Mouse (Mus musculus) CD4-positive, CD25-positive, alpha-beta regulatory T cell (primary cell): ENCODE data around the gene Rab37. TPM values are rescaled to one million over a fixed set of nuclear protein-coding genes. Genes with fewer than 3 reads are reported as not detected.

Source experiments
- polyA plus RNA-seq: library from polyadenylated mRNA; unstranded; fragments of 100-300 nt; shearing (Covaris generic); gene quantifications from one replicate; pipeline ENCODE4 v1.2.1, GENCODE M21; 2017

Gene Rab37
- polyA plus RNA-seq = 206 TPM

GRCm38 (mm10) chr11:115091362-115091901 lies at the start of gene Rab37:
Rab37 (plus strand) TSS chr11:115091431.

DNA sequence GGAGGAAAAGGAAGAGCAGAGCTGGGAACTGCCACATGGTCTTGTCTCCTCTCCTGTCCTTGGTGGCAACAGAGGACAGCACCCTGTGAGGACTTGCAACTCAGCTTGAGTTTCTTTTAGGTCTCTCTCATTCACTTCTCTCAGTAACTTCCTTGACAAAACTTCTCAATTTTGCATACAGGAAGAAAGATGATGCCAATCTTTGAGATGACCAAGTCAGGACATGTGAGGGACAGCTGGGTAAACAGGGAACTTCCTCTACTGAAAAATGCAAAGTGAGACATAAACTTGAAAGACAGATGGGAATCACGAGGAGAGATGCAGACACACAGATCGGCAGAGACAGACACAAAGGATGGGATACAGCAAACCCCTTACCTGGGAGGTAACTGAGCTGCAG lies 43.0 kb upstream of the Rab37 start, which contains the start of gene Cd300ld3:
TSS of gene Cd300ld3 (minus strand) at position 151 of the 400 bp plus-strand sequence.

DNA sequence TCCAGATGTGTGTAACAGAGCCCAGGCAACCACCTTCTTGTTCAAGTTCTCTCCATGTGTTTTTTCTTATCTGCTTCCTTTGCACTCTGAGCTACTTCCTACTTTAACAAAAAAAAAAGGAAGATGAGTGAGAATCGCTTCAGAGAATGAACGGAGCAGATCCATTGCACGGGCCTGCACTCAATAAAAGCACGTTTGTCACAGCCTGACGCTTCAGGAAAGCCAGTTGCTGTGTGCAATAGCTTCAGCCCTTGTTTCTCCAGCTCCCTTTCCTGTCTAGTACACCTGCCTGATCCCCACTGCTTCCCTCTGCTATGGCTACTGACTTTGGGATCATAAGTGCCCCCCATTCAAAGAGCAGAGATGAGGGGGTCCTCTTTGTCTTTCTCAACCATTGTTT lies 29.2 kb upstream of the Rab37 start, which contains the start of gene Cd300e:
TSS of gene Cd300e (minus strand) at position 101 of the 400 bp plus-strand sequence.

DNA sequence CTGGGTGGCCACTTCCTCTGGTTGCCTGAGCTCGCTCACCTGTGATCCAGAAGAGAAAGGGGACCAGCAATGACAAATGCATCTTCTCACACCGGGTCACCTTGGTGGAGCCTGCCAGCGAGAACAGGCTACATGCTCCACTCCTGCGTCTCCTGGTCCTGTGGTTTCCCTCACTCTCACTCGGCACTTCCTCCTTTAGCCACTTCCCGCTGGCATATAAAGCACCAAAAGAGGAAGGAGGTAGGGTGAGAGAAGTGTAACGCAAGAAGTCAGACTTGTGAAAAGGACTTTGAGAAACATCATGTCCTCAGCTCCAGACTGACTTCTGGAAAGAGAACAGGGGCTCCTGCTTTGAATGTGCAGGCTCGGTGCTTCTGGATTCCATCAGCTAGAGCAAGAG lies 42.6 kb downstream of the Rab37 start, which contains the start of gene Cd300lf:
TSS of gene Cd300lf (minus strand) at position 193 of the 400 bp plus-strand sequence.

DNA sequence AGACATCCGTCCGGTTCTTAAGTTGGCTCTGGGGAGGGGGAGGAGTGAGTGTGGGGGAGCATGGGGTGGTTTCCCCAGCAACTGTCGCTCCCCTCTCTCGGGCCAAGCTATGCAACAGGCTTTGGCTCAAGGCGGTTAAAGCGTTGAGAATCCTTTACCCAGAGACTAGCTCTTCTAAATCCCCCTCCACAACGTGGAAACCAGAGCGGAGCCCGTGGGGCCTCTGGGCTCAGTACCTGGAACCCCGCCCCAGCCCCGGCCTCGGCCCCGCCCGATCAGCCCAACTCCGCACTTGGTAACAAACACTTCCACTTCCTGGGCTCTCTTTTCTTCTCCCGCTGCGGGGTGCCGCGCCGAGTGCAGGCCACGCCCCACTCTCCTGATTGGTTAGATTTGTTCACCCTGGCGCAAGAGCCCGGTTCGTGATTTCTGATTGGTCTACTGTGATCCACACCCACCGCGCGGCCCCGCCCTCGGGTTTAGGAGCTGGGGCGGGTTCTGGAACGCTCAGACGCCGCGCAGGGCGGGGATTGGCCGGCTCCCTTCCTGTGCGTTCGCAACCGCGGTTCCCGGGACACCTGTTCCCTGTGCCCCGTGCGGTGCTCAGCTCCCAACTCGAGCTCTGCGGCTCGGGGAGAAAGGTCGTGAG lies 71.7 kb downstream of the Rab37 start, which contains the start of gene Slc9a3r1:
TSS of gene Slc9a3r1 (plus strand) at position 510 of the 649 bp plus-strand sequence.

DNA sequence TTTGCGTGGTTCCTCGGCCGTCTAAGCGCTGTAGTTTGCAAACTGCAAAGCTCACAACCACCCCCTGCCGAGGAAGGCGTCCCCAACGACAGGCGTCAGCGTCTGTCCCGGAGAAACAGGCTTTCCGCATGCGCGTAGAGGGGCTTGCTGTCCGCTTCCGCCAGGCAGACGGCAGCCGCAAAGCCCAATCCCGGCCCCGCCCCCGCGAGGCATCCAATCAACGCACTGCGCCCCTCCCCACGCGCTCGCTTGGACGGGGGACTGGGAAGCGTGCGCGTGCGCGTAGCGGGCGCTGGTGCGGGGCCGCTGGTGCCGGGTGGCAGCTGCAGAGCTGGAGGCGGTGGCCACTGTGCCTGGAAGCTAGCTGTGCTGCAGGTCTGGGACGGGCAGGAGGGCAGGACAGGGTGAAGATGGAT lies 96.0 kb downstream of the Rab37 start, which contains the start of gene Tmem104:
TSS of gene Tmem104 (plus strand) at position 264 of the 416 bp plus-strand sequence.

GRCm38 (mm10) chr11:115187693-115188092 lies 96.5 kb downstream of the Rab37 start, which contains the start of gene Nat9:
Nat9 (minus strand) TSS chr11:115187859.

Other genes starting within 250 kb of the Rab37 start
- gene Gprc5c, start 240.3 kb upstream of the Rab37 start, polyA plus RNA-seq = 0.10 TPM
- 0.45 TPM for gene Cd300a, start 201.4 kb upstream of the Rab37 start, polyA plus RNA-seq
- gene Cd300lb, start 157.0 kb upstream of the Rab37 start, polyA plus RNA-seq = 0.11 TPM
- not detected for gene Cd300c, start 122.3 kb upstream of the Rab37 start, polyA plus RNA-seq
- gene Cd300ld, start 101.5 kb upstream of the Rab37 start, polyA plus RNA-seq = not detected
- 0.42 TPM for gene Cd300c2, start 89.6 kb upstream of the Rab37 start, polyA plus RNA-seq
- not detected for gene Cd300ld2, start 75.2 kb upstream of the Rab37 start, polyA plus RNA-seq
- not detected for gene Cd300ld4, start 64.4 kb upstream of the Rab37 start, polyA plus RNA-seq
- gene Cd300ld5, start 53.7 kb upstream of the Rab37 start, polyA plus RNA-seq = not detected
- not detected for gene Cd300ld3, start 43.0 kb upstream of the Rab37 start, polyA plus RNA-seq
- 0.19 TPM for gene Cd300e, start 29.3 kb upstream of the Rab37 start, polyA plus RNA-seq
- gene Cd300lf, start 42.6 kb downstream of the Rab37 start, polyA plus RNA-seq = 1.1 TPM
- 474 TPM for gene Slc9a3r1, start 71.9 kb downstream of the Rab37 start, polyA plus RNA-seq
- 15.9 TPM for gene Tmem104, start 96.1 kb downstream of the Rab37 start, polyA plus RNA-seq
- 11.9 TPM for gene Nat9, start 96.4 kb downstream of the Rab37 start, polyA plus RNA-seq
- not detected for gene Grin2c, start 175.8 kb downstream of the Rab37 start, polyA plus RNA-seq
- gene Fdxr, start 185.6 kb downstream of the Rab37 start, polyA plus RNA-seq = 31.7 TPM
- 0.96 TPM for gene Fads6, start 206.2 kb downstream of the Rab37 start, polyA plus RNA-seq
- gene Otop2, start 215.7 kb downstream of the Rab37 start, polyA plus RNA-seq = not detected
- gene Ush1g, start 230.6 kb downstream of the Rab37 start, polyA plus RNA-seq = not detected
- gene Otop3, start 243.3 kb downstream of the Rab37 start, polyA plus RNA-seq = not detected